Mouse (Mus musculus) C2C12 (cell line): ENCODE results near the gene Fto.

Experiments used
- CEBPB ChIP-seq: IDR thresholded peaks from one replicate; pipeline ENCODE4 v1.6.1; 2011; ENCODE audit warnings: low read depth, mild to moderate bottlenecking, control low read depth, moderate library complexity
- CTCF ChIP-seq: IDR thresholded peaks from one replicate; pipeline ENCODE4 v1.5.1; 2011; ENCODE audit not compliant: control insufficient read depth, insufficient read depth, insufficient read length
- FOSL1 ChIP-seq: IDR thresholded peaks from one replicate; pipeline ENCODE4 v1.8.0; 2011; ENCODE audit warnings: mild to moderate bottlenecking, low read length; ENCODE audit not compliant: poor library complexity, insufficient read depth, severe bottlenecking
- MAX ChIP-seq: IDR thresholded peaks from one replicate; pipeline ENCODE4 v1.6.1; 2011; ENCODE audit warnings: mild to moderate bottlenecking, control low read depth
- MYOD1 ChIP-seq: IDR thresholded peaks from one replicate; pipeline ENCODE4 v1.6.1; 2011; ENCODE audit warnings: low read depth; ENCODE audit not compliant: control insufficient read depth, insufficient read length
- MYOG ChIP-seq: IDR thresholded peaks from one replicate; pipeline ENCODE4 v1.6.1; 2011; ENCODE audit not compliant: control insufficient read depth, insufficient read length; ENCODE audit errors: extremely low read depth
- USF1 ChIP-seq: IDR thresholded peaks from one replicate; pipeline ENCODE4 v1.6.1; 2011; ENCODE audit warnings: low read depth, mild to moderate bottlenecking, control low read depth, moderate library complexity

GRCm38 (mm10) chr8:91524056-91524864 lies 210.9 kb downstream of the Fto start:
- TF ChIP-seq CTCF: no peak
- TF ChIP-seq MAX: no peak
- TF ChIP-seq MYOG: no peak
- no peak for TF ChIP-seq USF1
- no peak for TF ChIP-seq MYOD1
- TF ChIP-seq CEBPB: no peak
- TF ChIP-seq FOSL1: no peak
